Mouse (Mus musculus) bone marrow macrophage, adult 2 months (primary cell): ENCODE measurements around the gene Tecpr1. TPM values are rescaled to one million over a fixed set of nuclear protein-coding genes. Genes with fewer than 3 reads are reported as not detected.

ENCODE experiments used
- H3K27ac ChIP-seq: 2 replicates; pipeline ENCODE4 v1.5.1; 2012; ENCODE audit warnings: low read depth, low read length; ENCODE audit not compliant: insufficient read depth
- H3K4me1 ChIP-seq: 2 replicates; pipeline ENCODE4 v1.6.1; 2012; ENCODE audit warnings: low read length; ENCODE audit not compliant: control insufficient read depth, insufficient read depth
- H3K4me3 ChIP-seq: 2 replicates; pipeline ENCODE4 v1.5.1; 2012; ENCODE audit warnings: mild to moderate bottlenecking, low read length, moderate library complexity; ENCODE audit not compliant: insufficient read depth
- CTCF ChIP-seq: IDR thresholded peaks from 2 replicates; pipeline ENCODE4 v1.5.1; 2012; ENCODE audit warnings: low read depth, mild to moderate bottlenecking, low read length, moderate library complexity
- POLR2A ChIP-seq: IDR thresholded peaks from 2 replicates; pipeline ENCODE4 v1.6.1; 2012; ENCODE audit warnings: mild to moderate bottlenecking, low read depth, low read length, borderline replicate concordance
- polyA plus RNA-seq: library from polyadenylated mRNA; stranded (reverse); fragments of >200 nt; gene quantifications from 2 replicates; pipeline ENCODE4 v1.2.4, GENCODE M21; 2012; ENCODE audit not compliant: missing spikeins, insufficient read depth, insufficient read length

The Tecpr1 gene
- polyA plus RNA-seq, 1 experiment = 50.7 TPM

- H3K4me3 ChIP-seq = no peak overlapping the region
- H3K27ac ChIP-seq = no peak overlapping the region
- peaks cover 50% of the 10 kb centered on the region for H3K4me1 ChIP-seq
- no peak for TF ChIP-seq POLR2A
- no peak for TF ChIP-seq CTCF
Observed at GRCm38 (mm10) chr5:144218061-144218460, 5.4 kb downstream of the Tecpr1 start.

- Histone ChIP-seq H3K4me3 (no peak overlapping the region), H3K4me1 (peaks cover 42% of the 10 kb centered on the region), H3K27ac (no peak overlapping the region)
- TF ChIP-seq POLR2A (no peak), CTCF (no peak)
Observed at GRCm38 (mm10) chr5:144215992-144216391, 7.4 kb downstream of the Tecpr1 start.

- Histone ChIP-seq H3K4me3 (no peak overlapping the region), H3K4me1 (peaks cover 27% of the 10 kb centered on the region), H3K27ac (no peak overlapping the region)
- TF ChIP-seq POLR2A (no peak), CTCF (peak; percentile 43; the same call in 1 of the 2 replicates)
Observed at GRCm38 (mm10) chr5:144214453-144214852, 9.0 kb downstream of the Tecpr1 start.

- Histone ChIP-seq H3K4me3 (no peak overlapping the region), H3K4me1 (no peaks in the 10 kb centered on the region), H3K27ac (no peak overlapping the region)
- peak; percentile 94 for TF ChIP-seq CTCF
- TF ChIP-seq POLR2A = no peak
Observed at GRCm38 (mm10) chr5:144207478-144207877, 15.9 kb downstream of the Tecpr1 start.

GRCm38 (mm10) chr5:144206069-144206468 is 17.3 kb downstream of the Tecpr1 start:
- H3K4me3 ChIP-seq = no peak overlapping the region
- TF ChIP-seq POLR2A (no peak), CTCF (no peak)
- H3K4me1 ChIP-seq = no peaks in the 10 kb centered on the region
- no peak overlapping the region for H3K27ac ChIP-seq

GRCm38 (mm10) chr5:144204911-144205310 is 18.5 kb downstream of the Tecpr1 start:
- H3K4me3 ChIP-seq = no peak overlapping the region
- H3K4me1 ChIP-seq = no peaks in the 10 kb centered on the region
- H3K27ac ChIP-seq = no peak overlapping the region
- TF ChIP-seq CTCF (no peak), POLR2A (no peak)

GRCm38 (mm10) chr5:144204303-144204702 is 19.1 kb downstream of the Tecpr1 start:
- no peak overlapping the region for H3K27ac ChIP-seq
- TF ChIP-seq POLR2A (no peak), CTCF (no peak)
- H3K4me1 ChIP-seq = no peaks in the 10 kb centered on the region
- no peak overlapping the region for H3K4me3 ChIP-seq

GRCm38 (mm10) chr5:144203398-144203959 is 19.9 kb downstream of the Tecpr1 start:
- no peak for TF ChIP-seq POLR2A
- TF ChIP-seq CTCF = no peak
- H3K27ac ChIP-seq = no peak overlapping the region
- no peak overlapping the region for H3K4me3 ChIP-seq
- H3K4me1 ChIP-seq = no peaks in the 10 kb centered on the region

- TF ChIP-seq POLR2A (no peak), CTCF (peak; percentile 14; the same call in 1 of the 2 replicates)
- Histone ChIP-seq H3K4me3 (no peak overlapping the region), H3K4me1 (no peaks in the 10 kb centered on the region), H3K27ac (no peak overlapping the region)
Observed at GRCm38 (mm10) chr5:144202430-144202829, 21.0 kb downstream of the Tecpr1 start.

- TF ChIP-seq POLR2A = no peak
- TF ChIP-seq CTCF = no peak
- Histone ChIP-seq H3K4me3 (no peak overlapping the region), H3K4me1 (no peaks in the 10 kb centered on the region), H3K27ac (no peak overlapping the region)
Observed at GRCm38 (mm10) chr5:144200616-144201015, 22.8 kb downstream of the Tecpr1 start.
